Mouse (Mus musculus): ENCODE measurements around the gene Gm40193.

- TF ChIP-seq CTCF (IDR thresholded peaks at IDR 0.05; ENCODE audit: low read depth) = no peak
- TF ChIP-seq EP300 (IDR thresholded peaks at IDR 0.05; ENCODE audit: low read depth) = no peak
Observed at GRCm38 (mm10) chr11:70525726-70526125, 7.0 kb downstream of the Gm40193 start.

All from liver, embryonic 14.5 days (tissue).